Mouse (Mus musculus) testis, adult 2 months (tissue): ENCODE results near the gene 4930402F06Rik.

Experiments
- CTCF ChIP-seq: fragments of 200-500 bp; IDR thresholded peaks from 2 replicates; pipeline ENCODE4 v1.5.1; 2012; ENCODE audit warnings: low read depth, mild to moderate bottlenecking, inconsistent platforms, low read length, moderate library complexity; ENCODE audit not compliant: control insufficient read depth, insufficient read depth, insufficient replicate concordance
- POLR2A ChIP-seq: fragments of 200-500 bp; IDR thresholded peaks from 2 replicates; pipeline ENCODE4 v1.6.1; 2012; ENCODE audit warnings: low read depth, mild to moderate bottlenecking, inconsistent platforms, low read length, moderate library complexity; ENCODE audit not compliant: control insufficient read depth

- TF ChIP-seq CTCF (no peak), POLR2A (no peak)
Measured at GRCm38 (mm10) chr2:35427559-35427958, 30.6 kb upstream of the 4930402F06Rik start.
